Mouse (Mus musculus): ENCODE measurements around the gene Spaar. TPM values are rescaled to one million over a fixed set of nuclear protein-coding genes. Genes with fewer than 3 reads are reported as not detected.

Gene Spaar
- total RNA-seq, 1 experiment, result 0.62 TPM

- no peak for DNase-seq (ENCODE audit: low read depth, low spot score)
- H3K4me1 ChIP-seq (ENCODE audit: control insufficient read depth in 2 of 2, insufficient read depth in 2 of 2, low read length in 2 of 2, poor library complexity in 1 of 2), result peaks cover 20 to 24% of the 10 kb centered on the region in 2 experiments
- H3K27ac ChIP-seq (ENCODE audit: insufficient read depth, low read depth, low read length, poor library complexity, severe bottlenecking), result no peak overlapping the region
- TF ChIP-seq ZC3H11A (IDR thresholded peaks at IDR 0.05; ENCODE audit: borderline replicate concordance, low read depth, low read length), result no peak
- no peak for TF ChIP-seq MAFK (IDR thresholded peaks at IDR 0.05; ENCODE audit: insufficient read depth, low read depth, low read length)
- no peak for TF ChIP-seq CHD2 (IDR thresholded peaks at IDR 0.05; ENCODE audit: low read depth, low read length)
- no peak for TF ChIP-seq HCFC1 (IDR thresholded peaks at IDR 0.05; ENCODE audit: borderline replicate concordance, insufficient read depth, low read length)
- no peak for TF ChIP-seq ZNF384 (IDR thresholded peaks at IDR 0.05; ENCODE audit: low read depth, low read length)
- in situ Hi-C loops (cut with MboI; ENCODE audit: low sequenced_read_pairs in 2 of 2, unreplicated experiment in 2 of 2), result no loop called here
- no peak overlapping the region for H3K4me3 ChIP-seq (ENCODE audit: insufficient read depth in 1 of 2, low read depth in 1 of 2, low read length in 2 of 2, poor library complexity in 1 of 2, severe bottlenecking in 1 of 2)
- H3K9ac ChIP-seq (ENCODE audit: insufficient read depth, low read depth, low read length, poor library complexity, severe bottlenecking), result no peak overlapping the region
- no peaks in the 10 kb centered on the region for H3K36me3 ChIP-seq (ENCODE audit: control insufficient read depth, insufficient read depth, low read length, poor library complexity, severe bottlenecking)
- H3K9me3 ChIP-seq (ENCODE audit: control insufficient read depth, insufficient read depth, low read depth, low read length), result no peaks in the 10 kb centered on the region
These were observed 69.1 kb downstream of the Spaar start for GRCm38 (mm10) chr4:43798936-43799335.

Other genes starting within 250 kb of the Spaar start
- 0.31 TPM in 1 of 2 replicates, not detected in the other for gene Sit1, start 246.3 kb upstream of the Spaar start, total RNA-seq (2012; rRNA removed)
- gene Ccdc107, start 237.1 kb upstream of the Spaar start, total RNA-seq (2012; rRNA removed), result 59.1 and 84.9 TPM in 2 replicates
- gene Arhgef39, start 230.3 kb upstream of the Spaar start, total RNA-seq (2012; rRNA removed), result 32.1 and 44.0 TPM in 2 replicates
- gene Car9, start 223.1 kb upstream of the Spaar start, total RNA-seq (2012; rRNA removed), result 0.21 and 0.71 TPM in 2 replicates
- gene Tpm2, start 206.3 kb upstream of the Spaar start, total RNA-seq (2012; rRNA removed), result 76.7 and 143 TPM in 2 replicates
- 51.0 and 55.2 TPM in 2 replicates for gene Creb3, start 167.7 kb upstream of the Spaar start, total RNA-seq (2012; rRNA removed)
- 78.1 and 105 TPM in 2 replicates for gene Tln1, start 167.3 kb upstream of the Spaar start, total RNA-seq (2012; rRNA removed)
- 27.1 and 37.6 TPM in 2 replicates for gene Rgp1, start 151.3 kb upstream of the Spaar start, total RNA-seq (2012; rRNA removed)
- 8.9 and 10.8 TPM in 2 replicates for gene Gba2, start 151.2 kb upstream of the Spaar start, total RNA-seq (2012; rRNA removed)
- gene Msmp, start 145.5 kb upstream of the Spaar start, total RNA-seq (2012; rRNA removed), result 0.48 and 0.49 TPM in 2 replicates
- gene Npr2, start 98.1 kb upstream of the Spaar start, total RNA-seq (2012; rRNA removed), result 2.4 and 7.1 TPM in 2 replicates
- gene Spag8, start 76.4 kb upstream of the Spaar start, total RNA-seq (2012; rRNA removed), result 0.27 and 0.58 TPM in 2 replicates
- gene Hint2, start 73.6 kb upstream of the Spaar start, total RNA-seq (2012; rRNA removed), result 46.0 and 72.9 TPM in 2 replicates
- 1.4 and 1.9 TPM in 2 replicates for gene Tmem8b, start 61.1 kb upstream of the Spaar start, total RNA-seq (2012; rRNA removed)
- gene Fam221b, start 60.9 kb upstream of the Spaar start, total RNA-seq (2012; rRNA removed), result 9.3 and 13.3 TPM in 2 replicates
- not detected in 2 replicates for gene Olfr70, start 29.2 kb upstream of the Spaar start, total RNA-seq (2012; rRNA removed)
- gene Olfr71, start 19.8 kb upstream of the Spaar start, total RNA-seq (2012; rRNA removed), result not detected in 2 replicates
- 0.26 and 0.36 TPM in 2 replicates for gene Hrct1, start 2.8 kb upstream of the Spaar start, total RNA-seq (2012; rRNA removed)
- not detected in 2 replicates for gene Olfr159, start 41.0 kb downstream of the Spaar start, total RNA-seq (2012; rRNA removed)
- not detected in 2 replicates for gene Olfr156, start 93.9 kb downstream of the Spaar start, total RNA-seq (2012; rRNA removed)
- 0.09 TPM in 1 of 2 replicates, not detected in the other for gene Olfr157, start 110.2 kb downstream of the Spaar start, total RNA-seq (2012; rRNA removed)
- gene Olfr155, start 121.5 kb downstream of the Spaar start, total RNA-seq (2012; rRNA removed), result not detected in 2 replicates
- gene Reck, start 145.5 kb downstream of the Spaar start, total RNA-seq (2012; rRNA removed), result 4.0 and 6.3 TPM in 2 replicates
- gene Glipr2, start 227.4 kb downstream of the Spaar start, total RNA-seq (2012; rRNA removed), result 52.3 and 93.2 TPM in 2 replicates

All from ES-E14 (cell line).